Mouse (Mus musculus): ENCODE results near the gene Ryr3. TPM values are rescaled to one million over a fixed set of nuclear protein-coding genes. Genes with fewer than 3 reads are reported as not detected.

Ryr3 gene
- polyA plus RNA-seq, 1 experiment: 0.23 TPM

DNA sequence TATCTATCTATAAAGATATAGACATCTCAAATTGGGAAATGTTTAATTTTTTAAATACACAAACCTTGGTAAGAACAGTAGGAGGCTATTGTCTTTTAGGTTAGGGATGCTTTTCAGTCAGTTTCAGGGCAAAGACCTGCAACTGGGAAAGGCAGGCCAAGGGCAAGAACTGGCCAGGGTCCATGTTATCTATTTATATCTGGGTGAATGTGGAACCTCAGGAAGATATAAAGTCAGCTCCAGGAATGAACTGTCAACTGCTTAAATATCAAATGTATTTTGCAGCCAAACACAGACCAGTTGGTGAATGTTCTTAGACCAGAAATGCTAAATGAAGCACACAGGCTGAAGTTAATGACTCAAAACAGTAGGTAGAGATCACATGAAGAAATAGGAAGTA, 303.1 kb downstream of the Ryr3 start:
- Histone ChIP-seq H3K27me3 (ENCODE audit: control insufficient read depth, insufficient read depth, low read length) (no peaks in the 10 kb centered on the region), H3K36me3 (ENCODE audit: control insufficient read depth, insufficient read depth, low read length) (no peaks in the 10 kb centered on the region), H3K4me1 (ENCODE audit: control insufficient read depth, insufficient read depth, insufficient read length, low read length) (no peaks in the 10 kb centered on the region), H3K4me3 (ENCODE audit: low read depth, low read length) (no peak overlapping the region), H3K27ac (ENCODE audit: insufficient read depth, low read depth, low read length) (no peak overlapping the region)
- TF ChIP-seq CTCF (IDR thresholded peaks at IDR 0.05; ENCODE audit: extremely low read depth, insufficient read length, insufficient replicate concordance, low read depth, low read length) (no peak), POLR2A (IDR thresholded peaks at IDR 0.05; ENCODE audit: low read depth, low read length) (no peak)

DNA sequence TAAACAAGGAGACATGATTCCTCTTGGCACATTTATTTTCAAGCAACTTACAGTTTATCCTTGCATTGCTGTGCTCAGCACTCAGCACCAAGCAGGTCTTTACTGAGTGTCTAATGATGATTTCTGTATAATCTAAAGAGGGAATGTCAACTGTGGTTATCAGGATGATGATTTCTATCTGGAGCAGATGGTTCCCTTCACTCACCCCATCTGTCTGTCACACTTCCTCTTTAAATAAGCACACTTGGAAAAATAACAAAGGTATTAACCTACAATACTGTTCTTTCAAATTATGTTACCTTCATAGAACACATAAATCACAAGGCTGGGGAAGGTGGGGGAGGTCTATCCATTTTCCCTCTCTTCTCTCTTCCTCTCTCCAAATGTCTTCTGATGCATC, 304.3 kb downstream of the Ryr3 start:
- no peak for TF ChIP-seq CTCF (IDR thresholded peaks at IDR 0.05; ENCODE audit: extremely low read depth, insufficient read length, insufficient replicate concordance, low read depth, low read length)
- no peak for TF ChIP-seq POLR2A (IDR thresholded peaks at IDR 0.05; ENCODE audit: low read depth, low read length)
- Histone ChIP-seq H3K4me1 (ENCODE audit: control insufficient read depth, insufficient read depth, insufficient read length, low read length) (no peaks in the 10 kb centered on the region), H3K36me3 (ENCODE audit: control insufficient read depth, insufficient read depth, low read length) (no peaks in the 10 kb centered on the region), H3K4me3 (ENCODE audit: low read depth, low read length) (no peak overlapping the region), H3K27me3 (ENCODE audit: control insufficient read depth, insufficient read depth, low read length) (no peaks in the 10 kb centered on the region), H3K27ac (ENCODE audit: insufficient read depth, low read depth, low read length) (no peak overlapping the region)

DNA sequence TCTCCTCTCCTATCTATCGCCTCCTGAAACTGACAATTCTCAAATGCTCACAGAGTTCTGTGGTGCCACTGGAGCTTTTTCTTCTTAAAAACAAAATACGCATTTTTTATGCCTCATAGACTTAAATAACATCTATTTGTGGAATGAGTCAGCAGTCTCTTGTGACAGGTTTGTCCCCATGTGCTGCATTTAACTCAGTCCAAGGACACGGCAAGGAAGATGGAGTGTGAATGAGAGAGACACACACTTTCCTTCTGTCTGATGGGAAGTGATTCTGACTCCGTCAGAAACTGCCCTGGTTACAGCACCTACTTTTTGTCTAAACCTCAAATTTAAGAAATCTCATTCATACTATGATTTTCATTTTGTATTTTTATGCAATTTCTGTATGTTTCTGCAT, 306.3 kb downstream of the Ryr3 start:
- Histone ChIP-seq H3K4me3 (ENCODE audit: low read depth, low read length) (no peak overlapping the region), H3K27me3 (ENCODE audit: control insufficient read depth, insufficient read depth, low read length) (no peaks in the 10 kb centered on the region), H3K27ac (ENCODE audit: insufficient read depth, low read depth, low read length) (no peak overlapping the region), H3K4me1 (ENCODE audit: control insufficient read depth, insufficient read depth, insufficient read length, low read length) (no peaks in the 10 kb centered on the region), H3K36me3 (ENCODE audit: control insufficient read depth, insufficient read depth, low read length) (no peaks in the 10 kb centered on the region)
- TF ChIP-seq CTCF (IDR thresholded peaks at IDR 0.05; ENCODE audit: extremely low read depth, insufficient read length, insufficient replicate concordance, low read depth, low read length): no peak
- no peak for TF ChIP-seq POLR2A (IDR thresholded peaks at IDR 0.05; ENCODE audit: low read depth, low read length)
- WGBS: 75% methylated on average over 4 of the region's 4 CpGs

DNA sequence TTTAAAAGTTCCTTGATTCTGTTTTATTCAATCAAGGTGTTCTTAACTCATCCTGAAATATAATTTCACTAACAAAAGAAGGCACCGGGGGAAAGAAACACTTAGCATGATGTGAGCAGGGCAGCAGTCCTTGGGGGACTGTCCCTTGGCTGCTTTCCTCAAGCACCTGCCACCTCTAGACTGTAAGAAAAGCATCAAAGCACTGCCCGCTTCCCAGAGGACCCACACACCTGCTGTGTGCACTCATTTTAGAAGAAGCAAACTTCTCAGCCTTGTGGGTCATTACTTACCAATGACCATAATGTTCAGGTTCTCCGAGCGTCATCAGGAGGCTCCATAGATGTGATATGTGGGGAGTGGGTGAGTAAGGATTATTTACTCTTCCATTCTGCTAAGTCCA, 307.8 kb downstream of the Ryr3 start:
- no peaks in the 10 kb centered on the region for H3K27me3 ChIP-seq (ENCODE audit: control insufficient read depth, insufficient read depth, low read length)
- H3K36me3 ChIP-seq (ENCODE audit: control insufficient read depth, insufficient read depth, low read length): no peaks in the 10 kb centered on the region
- no peak overlapping the region for H3K27ac ChIP-seq (ENCODE audit: insufficient read depth, low read depth, low read length)
- no peak for TF ChIP-seq CTCF (IDR thresholded peaks at IDR 0.05; ENCODE audit: extremely low read depth, insufficient read length, insufficient replicate concordance, low read depth, low read length)
- no peak for TF ChIP-seq POLR2A (IDR thresholded peaks at IDR 0.05; ENCODE audit: low read depth, low read length)
- 88% methylated on average over 4 of the region's 4 CpGs for WGBS
- H3K4me1 ChIP-seq (ENCODE audit: control insufficient read depth, insufficient read depth, insufficient read length, low read length): no peaks in the 10 kb centered on the region
- no peak overlapping the region for H3K4me3 ChIP-seq (ENCODE audit: low read depth, low read length)

DNA sequence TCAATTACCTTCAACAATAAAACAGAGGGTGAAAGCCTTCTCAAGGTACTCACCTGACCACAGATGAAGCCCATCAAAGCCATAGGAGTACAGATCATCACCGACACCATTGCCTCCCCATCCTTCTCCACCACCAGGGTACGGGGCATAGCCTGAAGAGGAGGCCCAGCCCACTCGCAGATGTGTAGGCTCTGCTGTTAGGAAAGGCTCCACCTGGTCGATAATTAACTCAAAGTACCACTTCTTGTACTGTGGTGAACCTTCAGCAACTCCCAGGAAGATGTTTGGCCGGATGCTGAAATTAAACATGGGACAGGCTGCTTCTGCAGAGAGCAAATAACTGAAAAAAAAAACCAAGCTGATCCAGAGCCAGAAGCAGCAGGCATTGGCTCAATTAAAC, 316.1 kb downstream of the Ryr3 start:
- no peak overlapping the region for H3K4me3 ChIP-seq (ENCODE audit: low read depth, low read length)
- no peaks in the 10 kb centered on the region for H3K27me3 ChIP-seq (ENCODE audit: control insufficient read depth, insufficient read depth, low read length)
- no peak for TF ChIP-seq POLR2A (IDR thresholded peaks at IDR 0.05; ENCODE audit: low read depth, low read length)
- TF ChIP-seq CTCF (IDR thresholded peaks at IDR 0.05; ENCODE audit: extremely low read depth, insufficient read length, insufficient replicate concordance, low read depth, low read length): no peak
- no peaks in the 10 kb centered on the region for H3K36me3 ChIP-seq (ENCODE audit: control insufficient read depth, insufficient read depth, low read length)
- 31% methylated on average over 5 of the region's 5 CpGs for WGBS
- no peak overlapping the region for H3K27ac ChIP-seq (ENCODE audit: insufficient read depth, low read depth, low read length)
- H3K4me1 ChIP-seq (ENCODE audit: control insufficient read depth, insufficient read depth, insufficient read length, low read length): no peaks in the 10 kb centered on the region

DNA sequence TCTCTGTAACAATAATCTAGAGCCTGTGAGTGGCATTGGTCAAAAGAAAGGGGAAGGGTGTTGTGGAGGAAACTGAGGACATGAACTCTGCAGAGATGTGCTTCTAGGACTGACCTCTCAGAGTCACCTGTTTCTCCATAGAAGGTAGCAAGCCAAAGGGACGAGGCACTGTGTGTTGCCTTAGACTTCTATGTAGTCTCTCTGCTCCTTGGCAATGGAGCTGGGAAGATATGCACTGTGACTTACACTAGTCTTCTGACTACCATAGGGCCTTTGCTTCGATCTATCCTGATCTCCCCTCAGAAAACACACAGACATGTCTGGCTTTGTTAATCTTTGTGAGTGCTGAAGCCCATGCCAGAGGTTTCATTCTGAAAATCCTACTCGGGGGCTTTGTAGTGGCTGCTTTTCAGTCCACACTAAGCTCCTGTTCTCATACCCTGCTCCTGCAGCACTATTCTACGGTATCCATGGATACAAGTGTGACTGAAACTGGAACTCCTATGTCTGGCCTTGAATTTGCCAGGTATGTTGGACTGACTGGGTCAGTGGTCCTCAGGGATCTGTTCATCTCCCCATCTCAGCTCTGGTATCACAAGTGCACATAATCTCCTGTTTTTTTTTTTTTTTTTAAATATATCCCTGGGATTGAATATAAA, 332.3 kb downstream of the Ryr3 start:
- Histone ChIP-seq H3K27me3 (ENCODE audit: control insufficient read depth, insufficient read depth, low read length) (no peaks in the 10 kb centered on the region), H3K27ac (ENCODE audit: insufficient read depth, low read depth, low read length) (no peak overlapping the region), H3K36me3 (ENCODE audit: control insufficient read depth, insufficient read depth, low read length) (no peaks in the 10 kb centered on the region), H3K4me1 (ENCODE audit: control insufficient read depth, insufficient read depth, insufficient read length, low read length) (no peaks in the 10 kb centered on the region), H3K4me3 (ENCODE audit: low read depth, low read length) (no peak overlapping the region)
- TF ChIP-seq POLR2A (IDR thresholded peaks at IDR 0.05; ENCODE audit: low read depth, low read length) (no peak), CTCF (IDR thresholded peaks at IDR 0.05; ENCODE audit: extremely low read depth, insufficient read length, insufficient replicate concordance, low read depth, low read length) (no peak)
- WGBS: 65% methylated on average over 4 of the region's 4 CpGs

DNA sequence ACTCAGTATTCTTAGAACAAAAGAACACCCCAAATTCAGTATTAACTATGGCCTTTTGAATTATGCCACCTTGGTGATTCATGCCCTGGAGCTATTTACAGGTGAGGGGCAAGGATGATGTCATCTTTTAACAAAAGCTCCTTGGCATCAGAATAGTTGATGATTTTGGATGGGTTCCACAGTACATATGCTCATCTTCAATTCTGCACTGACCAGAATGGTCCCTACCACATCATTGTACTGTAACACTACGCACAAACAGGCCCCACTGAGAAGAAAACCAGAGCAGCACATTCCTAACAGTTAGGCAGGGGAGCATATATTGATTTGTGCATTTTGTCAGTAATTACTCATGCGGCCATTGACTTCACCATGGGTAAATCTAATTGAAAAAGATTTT, 335.1 kb downstream of the Ryr3 start:
- TF ChIP-seq POLR2A (IDR thresholded peaks at IDR 0.05; ENCODE audit: low read depth, low read length): no peak
- no peak for TF ChIP-seq CTCF (IDR thresholded peaks at IDR 0.05; ENCODE audit: extremely low read depth, insufficient read length, insufficient replicate concordance, low read depth, low read length)
- 65% methylated on average over 2 of the region's 2 CpGs for WGBS
- Histone ChIP-seq H3K36me3 (ENCODE audit: control insufficient read depth, insufficient read depth, low read length) (no peaks in the 10 kb centered on the region), H3K4me3 (ENCODE audit: low read depth, low read length) (no peak overlapping the region), H3K27ac (ENCODE audit: insufficient read depth, low read depth, low read length) (no peak overlapping the region), H3K4me1 (ENCODE audit: control insufficient read depth, insufficient read depth, insufficient read length, low read length) (no peaks in the 10 kb centered on the region), H3K27me3 (ENCODE audit: control insufficient read depth, insufficient read depth, low read length) (no peaks in the 10 kb centered on the region)

Data from small intestine, adult 2 months (tissue).